Mouse (Mus musculus) lung, adult 10 weeks (tissue): Measurements from ENCODE around the gene Trim34b. TPM values are rescaled to one million over a fixed set of nuclear protein-coding genes. Genes with fewer than 3 reads are reported as not detected.

Source experiments
- polyA plus RNA-seq: library from polyadenylated mRNA; stranded (reverse); fragments of 350-450 nt; fragmentation: Illumina TruSeq; extraction: RNeasy Lipid Tissue Mini Kit (QIAGEN cat#74804); gene quantifications from one replicate; pipeline ENCODE4 v1.2.3, GENCODE M21; 2014; ENCODE audit warnings: low read depth, low replicate concordance; ENCODE audit not compliant: insufficient read depth

The Trim34b gene
- not detected for polyA plus RNA-seq

DNA sequence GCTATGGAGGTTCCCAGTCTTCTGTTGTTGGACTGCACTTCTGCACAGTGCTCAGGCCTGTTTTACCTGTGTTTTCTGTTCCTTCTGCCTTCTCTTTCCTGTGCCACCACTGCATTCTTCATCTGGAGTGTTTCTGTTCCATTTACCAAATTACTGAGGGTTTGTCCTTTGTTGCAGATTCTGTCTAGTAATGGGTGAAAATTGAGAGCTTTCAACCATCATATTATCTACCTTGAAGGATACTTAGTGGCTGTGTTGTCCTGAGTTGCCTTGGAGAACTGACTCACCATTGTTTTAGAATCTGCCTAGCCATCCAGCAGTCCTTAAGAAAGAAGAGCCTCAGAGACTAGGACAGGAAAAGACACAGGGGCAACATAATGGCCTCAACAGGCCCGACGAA, at the start of gene Trim34b:
Gene Trim34b, plus strand, starts transcription at position 301 of the 400 bp plus-strand sequence.

GRCm38 (mm10) chr7:104287576-104288443, 41.5 kb upstream of the Trim34b start, which contains the start of gene Trim5:
Trim5 (minus strand) TSS chr7:104288094.

GRCm38 (mm10) chr7:104315369-104316080, 13.7 kb upstream of the Trim34b start, which contains the start of gene Trim12a:
Trim12a (minus strand) TSS chr7:104315466.

DNA sequence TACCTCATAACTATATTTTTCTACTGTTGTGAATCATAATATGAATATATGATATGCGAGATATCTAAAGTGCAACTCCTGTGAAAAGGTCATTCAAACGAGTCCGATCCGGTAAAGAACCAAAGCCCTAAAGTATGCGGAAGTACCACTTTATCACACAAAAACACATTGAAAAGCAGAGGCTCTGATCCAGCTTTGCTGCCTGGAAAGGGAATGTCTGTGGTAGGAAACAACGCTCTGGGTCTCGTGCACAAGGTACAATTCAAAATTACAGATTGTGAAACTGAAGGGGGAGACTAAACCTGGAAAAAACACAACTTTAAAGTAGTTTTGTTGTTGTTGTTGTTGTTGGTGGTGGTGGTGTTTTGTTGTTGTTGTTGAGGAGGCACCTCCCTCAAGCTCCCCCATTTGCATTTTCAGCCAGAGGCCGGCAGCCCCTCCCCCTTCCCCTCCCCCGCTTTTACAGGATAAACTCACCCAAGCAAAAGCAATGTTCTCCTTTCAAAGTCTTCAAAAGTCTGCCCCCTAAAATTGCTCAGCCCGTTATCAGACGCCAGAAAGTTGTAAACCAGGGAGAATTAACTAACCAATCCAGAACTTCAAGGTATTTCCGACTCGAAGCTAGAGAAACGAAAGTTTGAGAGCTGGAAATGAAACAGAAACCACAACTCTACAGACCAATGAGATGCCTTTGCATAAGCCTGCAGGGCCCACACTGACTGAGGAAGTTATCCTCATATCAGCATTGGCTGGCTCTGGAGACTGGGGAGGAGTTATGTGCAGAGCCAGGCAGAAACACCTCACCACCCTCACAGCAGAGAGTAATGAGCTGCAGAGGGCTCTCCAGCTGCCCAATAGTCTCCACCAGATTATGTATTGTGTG, 23.7 kb downstream of the Trim34b start, which contains the start of gene Trim12c:
Gene Trim12c, minus strand, starts transcription at position 646 of the 883 bp plus-strand sequence.

GRCm38 (mm10) chr7:104369736-104370414, 40.6 kb downstream of the Trim34b start, which contains the start of gene Trim30b:
Trim30b (minus strand) TSS chr7:104369884.

Other genes with a start within 250 kb of the Trim34b start
- not detected for gene Olfr645, start 244.0 kb upstream of the Trim34b start, polyA plus RNA-seq
- not detected for gene Olfr646, start 224.6 kb upstream of the Trim34b start, polyA plus RNA-seq
- gene Ubqln5, start 199.6 kb upstream of the Trim34b start, polyA plus RNA-seq, result not detected
- gene Olfr643, start 192.1 kb upstream of the Trim34b start, polyA plus RNA-seq, result not detected
- gene Ubqln3, start 186.2 kb upstream of the Trim34b start, polyA plus RNA-seq, result not detected
- not detected for gene Ubqlnl, start 178.9 kb upstream of the Trim34b start, polyA plus RNA-seq
- gene Olfm5, start 164.6 kb upstream of the Trim34b start, polyA plus RNA-seq, result not detected
- gene Olfr648, start 146.1 kb upstream of the Trim34b start, polyA plus RNA-seq, result not detected
- gene Olfr649, start 133.5 kb upstream of the Trim34b start, polyA plus RNA-seq, result not detected
- 0.55 TPM for gene Trim6, start 110.7 kb upstream of the Trim34b start, polyA plus RNA-seq
- 16.4 TPM for gene Trim34a, start 85.0 kb upstream of the Trim34b start, polyA plus RNA-seq
- gene Trim5, start 41.4 kb upstream of the Trim34b start, polyA plus RNA-seq, result 3.5 TPM
- gene Trim12a, start 14.0 kb upstream of the Trim34b start, polyA plus RNA-seq, result 34.7 TPM
- 12.5 TPM for gene Trim12c, start 23.9 kb downstream of the Trim34b start, polyA plus RNA-seq
- 1.8 TPM for gene Trim30b, start 40.4 kb downstream of the Trim34b start, polyA plus RNA-seq
- 0.22 TPM for gene Trim30c, start 71.4 kb downstream of the Trim34b start, polyA plus RNA-seq
- gene Trim30a, start 135.7 kb downstream of the Trim34b start, polyA plus RNA-seq, result 11.2 TPM
- 6.3 TPM for gene Trim30d, start 178.4 kb downstream of the Trim34b start, polyA plus RNA-seq
- gene Olfr651, start 220.7 kb downstream of the Trim34b start, polyA plus RNA-seq, result not detected
- gene Olfr652, start 231.4 kb downstream of the Trim34b start, polyA plus RNA-seq, result not detected
- not detected for gene Olfr653, start 247.8 kb downstream of the Trim34b start, polyA plus RNA-seq